Comparison of ENCODE assay signal across 13 mouse cellular contexts in the genomic region with DNA sequence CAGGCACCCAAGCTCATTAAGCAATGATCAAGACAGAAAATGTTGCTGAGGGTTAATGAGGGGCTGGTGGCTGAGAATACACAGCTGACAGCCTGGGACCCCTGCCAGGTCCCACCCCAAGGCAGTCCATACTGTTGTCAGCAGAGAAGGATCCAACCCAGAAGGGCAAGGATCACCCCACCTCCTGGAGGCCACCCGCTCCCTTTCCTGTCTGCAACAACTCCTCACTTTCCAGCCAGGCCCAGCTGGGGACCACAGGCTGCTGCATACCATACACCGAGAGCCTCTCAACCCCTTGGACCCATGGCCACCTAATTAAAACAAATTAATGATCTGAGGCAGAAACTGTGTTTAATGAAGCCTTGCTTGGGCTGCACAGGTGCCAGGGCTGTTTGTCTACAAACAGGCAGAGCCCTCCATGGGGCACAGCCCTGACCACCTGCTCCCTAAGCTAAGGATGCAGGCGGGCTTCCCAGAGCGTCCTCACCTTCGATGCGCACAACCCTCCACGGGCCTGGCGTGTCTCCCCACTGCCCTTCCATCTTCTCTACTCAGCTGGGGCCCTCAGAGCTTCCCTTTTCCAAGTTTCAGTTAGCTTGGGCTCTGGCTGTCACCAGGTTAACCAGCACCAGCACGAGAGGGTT. TPM values are rescaled to one million over a fixed set of nuclear protein-coding genes. Genes with fewer than 3 reads are reported as not detected.
DNase-seq lines count a peak whose midpoint lies in the region; ATAC-seq lines count a peak whose summit lies in the region.
"Had no signal": no experiment of that assay in that cellular context is flagged by ENCODE, and none has a peak within 500 bp of the region (broad histone marks: within the 10 kb centered on the region; RNA-seq: fewer than 3 reads in every experiment).

No protein-coding gene starts in this region.

- H3K27me3 ChIP-seq in kidney, embryonic 16.5 days (ENCODE audit: insufficient read depth, low read length), result no peaks in the 10 kb centered on the region
- H3K27me3 ChIP-seq in forebrain, embryonic 14.5 days (replicated peaks; ENCODE audit: control insufficient read depth, insufficient read depth, low read length), result no peaks in the 10 kb centered on the region

- H3K9ac ChIP-seq in kidney, embryonic 16.5 days (replicated peaks; ENCODE audit: low read length), result no peak overlapping the region
- H3K9ac ChIP-seq in forebrain, embryonic 14.5 days (ENCODE audit: low read length), result no peak overlapping the region

- DNase-seq in kidney, adult 18-20 months, result no peak
- peak; percentile 90 for DNase-seq in Muller cell, postnatal 12 days (ENCODE audit: inconsistent ontology term)
- peak; percentile 79 for DNase-seq in forebrain, embryonic 14.5 days (ENCODE audit: low spot score)
- peak; percentile 66 to 79 for DNase-seq in kidney, postnatal 4 days
- DNase-seq in frontal cortex, postnatal 36 days (ENCODE audit: low spot score in 2 of 2), result no peak
- no peak for DNase-seq in thymus, postnatal 36 days
- DNase-seq: cerebellum, adult 11-12 months; spleen, adult 18-20 months had no signal

- H3K9me3 ChIP-seq in kidney, embryonic 16.5 days (ENCODE audit: low read length), result no peaks in the 10 kb centered on the region
- no peaks in the 10 kb centered on the region for H3K9me3 ChIP-seq in forebrain, embryonic 14.5 days (replicated peaks; ENCODE audit: control insufficient read depth, low read length)

- no peak overlapping the region; the same call in 1 of the 2 replicates for H3K27ac ChIP-seq in kidney, embryonic 16.5 days (ENCODE audit: low read length)
- 0 out of 2 replicates have a peak overlapping the region, but pooled peaks have one; percentile 21 for H3K27ac ChIP-seq in forebrain, embryonic 14.5 days (ENCODE audit: low read depth, low read length)

- no peaks in the 10 kb centered on the region for H3K36me3 ChIP-seq in kidney, embryonic 16.5 days (ENCODE audit: insufficient read depth, low read length)
- H3K36me3 ChIP-seq in forebrain, embryonic 14.5 days (ENCODE audit: control insufficient read depth, insufficient read depth, low read length), result no peaks in the 10 kb centered on the region

- no peak overlapping the region for H3K4me2 ChIP-seq in kidney, embryonic 16.5 days (replicated peaks; ENCODE audit: low read depth, low read length)
- no peak overlapping the region for H3K4me2 ChIP-seq in forebrain, embryonic 14.5 days (ENCODE audit: low read length)
- H3K4me2 ChIP-seq: heart, embryonic 11.5 days had no signal

- peak; percentile 89 for ATAC-seq in kidney, embryonic 16.5 days (ENCODE audit: low FRiP score, low TSS enrichment)
- ATAC-seq in forebrain, embryonic 14.5 days, result peak; percentile 91
- no peak for ATAC-seq in frontal cortex, adult (ENCODE audit: low TSS enrichment)

- H3K4me1 ChIP-seq in kidney, embryonic 16.5 days (ENCODE audit: insufficient read depth, low read length), result peaks cover 9% of the 10 kb centered on the region
- peaks cover 6% of the 10 kb centered on the region; the same call in 1 of the 2 replicates for H3K4me1 ChIP-seq in forebrain, embryonic 14.5 days (ENCODE audit: control insufficient read depth, insufficient read depth, low read length)

- WGBS in kidney, embryonic 16.5 days, result 36% methylated on average over 9 of the region's 9 CpGs
- WGBS in forebrain, embryonic 14.5 days, result 21% methylated on average over 9 of the region's 9 CpGs

- H3K4me3 ChIP-seq in kidney, embryonic 16.5 days (ENCODE audit: low read length), result no peak overlapping the region
- H3K4me3 ChIP-seq in forebrain, embryonic 14.5 days (ENCODE audit: low read depth, low read length), result no peak overlapping the region
- H3K4me3 ChIP-seq: erythroblast, embryonic 14.5 days; myocyte had no signal

RNA-seq across cellular contexts. Expression of a gene that starts 53.4 kb away (rescaled TPM):
- 34.4 and 36.9 TPM in 2 replicates for polyA plus RNA-seq in kidney, embryonic 16.5 days (2015; fragmentation: Nextera tagmentation; extraction: Ambion mirVana)
- polyA plus RNA-seq in forebrain, embryonic 14.5 days (2014; fragmentation: Nextera tagmentation; extraction: Ambion mirVana), result 24.3 and 29.4 TPM in 2 replicates

Comparison
In these comparisons a context has a peak if more than half of its experiments do, and no peak if none do; other contexts are left out.
1. DNase-seq: peak in Muller cell, postnatal 12 days (single experiment), forebrain, embryonic 14.5 days (single experiment) and kidney, postnatal 4 days (2 of 2); none in kidney, adult 18-20 months (single experiment), frontal cortex, postnatal 36 days (0 of 2) and thymus, postnatal 36 days (0 of 2).